Mouse (Mus musculus) large intestine, adult 2 months (tissue): Measurements from ENCODE around the gene Gata5. TPM values are rescaled to one million over a fixed set of nuclear protein-coding genes. Genes with fewer than 3 reads are reported as not detected.

Experiments
- DNase-seq: peaks from one replicate; pipeline ENCODE4 v3.0.0-alpha.2; 2012; ENCODE audit warnings: low read depth, low spot score
- WGBS: fragments of 180-500 bp; shearing (Covaris S2); methylation state at CpG from one replicate; pipeline ENCODE4 v1.1.7; 2018; 5-methylcytosine and 5-hydroxymethylcytosine counted together
- polyA plus RNA-seq: library from polyadenylated mRNA; depleted of rRNA; stranded (reverse); fragments of >200 nt; gene quantifications from 2 replicates; pipeline ENCODE4 v1.2.3, GENCODE M21; 2012; rRNA removed

Gene Gata5
- polyA plus RNA-seq = 47.8 and 62.6 TPM in 2 replicates

- DNase-seq = no peak
These were observed at the start of gene Gata5 for GRCm38 (mm10) chr2:180334551-180334986. TSS of gene Gata5 (minus strand) at chr2:180334699.

GRCm38 (mm10) chr2:180376730-180377129, 42.2 kb upstream of the Gata5 start:
- 77% methylated on average over 5 of the region's 5 CpGs for WGBS
- DNase-seq = no peak

More at GRCm38 (mm10) chr2:180334551-180334986, at the start of gene Gata5:
- WGBS = 2% methylated on average over 33 of the region's 33 CpGs

- DNase-seq = no peak
- 82% methylated on average over 10 of the region's 10 CpGs for WGBS
These were observed 38.8 kb upstream of the Gata5 start for GRCm38 (mm10) chr2:180373256-180373655.

GRCm38 (mm10) chr2:180368359-180368758, 33.9 kb upstream of the Gata5 start:
- no peak for DNase-seq
- WGBS = 60% methylated on average over 5 of the region's 5 CpGs

- no peak for DNase-seq
These were observed 32.9 kb upstream of the Gata5 start for GRCm38 (mm10) chr2:180367350-180367749.

GRCm38 (mm10) chr2:180363434-180363720, 28.9 kb upstream of the Gata5 start:
- no peak for DNase-seq
- WGBS = 72% methylated on average over 3 of the region's 3 CpGs

More at GRCm38 (mm10) chr2:180367350-180367749, 32.9 kb upstream of the Gata5 start:
- WGBS = 70% methylated on average over 4 of the region's 4 CpGs

- DNase-seq = no peak
- WGBS = 70% methylated on average over 7 of the region's 7 CpGs
These were observed 28.3 kb upstream of the Gata5 start for GRCm38 (mm10) chr2:180362585-180363433.

GRCm38 (mm10) chr2:180359062-180359461, 24.6 kb upstream of the Gata5 start:
- WGBS = 8% methylated on average over 4 of the region's 4 CpGs
- DNase-seq = no peak

GRCm38 (mm10) chr2:180353338-180353737, 18.8 kb upstream of the Gata5 start:
- no peak for DNase-seq
- 49% methylated on average over 20 of the region's 20 CpGs for WGBS

GRCm38 (mm10) chr2:180350700-180351099, 16.2 kb upstream of the Gata5 start:
- DNase-seq = no peak
- 72% methylated on average over 2 of the region's 2 CpGs for WGBS

- peak; percentile 54 for DNase-seq
- 27% methylated on average over 9 of the region's 9 CpGs for WGBS
These were observed 12.5 kb upstream of the Gata5 start for GRCm38 (mm10) chr2:180346820-180347497.

GRCm38 (mm10) chr2:180343092-180343491, 8.6 kb upstream of the Gata5 start:
- DNase-seq = peak; percentile 73
- WGBS = 28% methylated on average over 13 of the region's 13 CpGs

- WGBS = 79% methylated on average over 2 of the region's 2 CpGs
These were observed 7.7 kb upstream of the Gata5 start for GRCm38 (mm10) chr2:180342189-180342588.

GRCm38 (mm10) chr2:180341229-180341628, 6.7 kb upstream of the Gata5 start:
- 86% methylated on average over 8 of the region's 8 CpGs for WGBS
- no peak for DNase-seq

More at GRCm38 (mm10) chr2:180342189-180342588, 7.7 kb upstream of the Gata5 start:
- DNase-seq = no peak

GRCm38 (mm10) chr2:180339886-180340285, 5.4 kb upstream of the Gata5 start:
- DNase-seq = no peak
- 66% methylated on average over 11 of the region's 11 CpGs for WGBS

GRCm38 (mm10) chr2:180333778-180334550, 535 bp downstream of the Gata5 start:
- WGBS = 4% methylated on average over 69 of the region's 69 CpGs

GRCm38 (mm10) chr2:180329466-180329865, 5.0 kb downstream of the Gata5 start:
- WGBS = 98% methylated on average over 1 of the region's 1 CpGs
- DNase-seq = no peak

More at GRCm38 (mm10) chr2:180333778-180334550, 535 bp downstream of the Gata5 start:
- no peak for DNase-seq

GRCm38 (mm10) chr2:180322674-180323355, 11.7 kb downstream of the Gata5 start:
- DNase-seq = no peak
- WGBS = 54% methylated on average over 14 of the region's 14 CpGs

- DNase-seq = no peak
- WGBS = 88% methylated on average over 4 of the region's 4 CpGs
These were observed 14.3 kb downstream of the Gata5 start for GRCm38 (mm10) chr2:180320216-180320615.
